Mouse (Mus musculus) lung, adult 2 months (tissue): ENCODE results near the gene Rassf8.
A peak's percentile ranks its signal among the peaks of the same experiment; 100 is the strongest.

ENCODE experiments used
- CTCF ChIP-seq: fragments of 200-500 bp; IDR thresholded peaks from 2 replicates; pipeline ENCODE4 v1.5.1; 2011; ENCODE audit warnings: mild to moderate bottlenecking, low read length, control low read depth; ENCODE audit not compliant: insufficient read depth
- POLR2A ChIP-seq: fragments of 200-500 bp; IDR thresholded peaks from 2 replicates; pipeline ENCODE4 v1.6.1; 2011; ENCODE audit warnings: low read depth, mild to moderate bottlenecking, control low read depth, low read length, borderline replicate concordance; ENCODE audit errors: extremely low read depth

GRCm38 (mm10) chr6:145726986-145727385 lies 19.6 kb upstream of the Rassf8 start:
- TF ChIP-seq CTCF: 0 out of 2 replicates have a peak, but pooled peaks have one; percentile 3
- TF ChIP-seq POLR2A: no peak
